Mouse (Mus musculus) cerebellum, postnatal 36 days (tissue): ENCODE results near the gene Tecta.
A peak's percentile ranks its signal among the peaks of the same experiment; 100 is the strongest.

Source experiments
- DNase-seq, 2 experiments: peaks; one replicate each; pipeline ENCODE4 v3.0.0; 2021 to 2022; ENCODE audit warnings: mixed read lengths in 2 of 2

Tecta gene

GRCm38 (mm10) chr9:42385656-42386055, 14.1 kb downstream of the Tecta start:
- DNase-seq, result no peak

DNA sequence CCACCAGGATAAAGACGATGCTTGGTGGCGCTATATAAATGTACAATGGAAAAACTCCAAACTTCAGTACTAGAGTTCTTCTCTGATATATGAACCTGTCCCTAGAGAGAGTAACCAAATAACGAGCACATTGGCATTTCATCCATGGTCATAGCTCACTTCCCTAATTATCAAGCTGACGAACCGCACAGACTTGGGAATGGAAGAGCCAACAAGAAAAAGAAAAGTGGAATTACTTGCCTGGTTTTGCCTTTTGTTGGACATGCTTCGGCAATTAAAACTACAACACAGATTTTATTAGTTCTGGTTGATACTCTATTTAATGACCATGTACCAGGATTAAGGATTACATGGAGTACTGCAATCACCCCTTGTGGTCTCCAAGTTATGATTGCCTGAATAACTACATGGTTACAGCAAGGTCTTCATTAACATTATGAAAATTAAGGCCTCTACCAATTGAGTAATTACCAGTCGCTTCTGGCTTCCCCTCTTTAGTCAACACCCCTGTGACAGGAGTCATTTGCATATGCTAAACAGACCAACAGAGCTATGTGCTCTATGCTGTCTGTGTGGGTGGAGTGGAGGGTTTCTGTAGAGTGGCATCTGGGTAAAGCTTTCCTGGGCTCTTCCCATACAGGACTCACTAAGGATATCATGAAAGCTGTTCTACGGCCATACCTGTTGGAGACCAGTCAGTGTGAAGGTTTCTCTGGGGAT, 16.9 kb downstream of the Tecta start:
- no peak for DNase-seq

DNA sequence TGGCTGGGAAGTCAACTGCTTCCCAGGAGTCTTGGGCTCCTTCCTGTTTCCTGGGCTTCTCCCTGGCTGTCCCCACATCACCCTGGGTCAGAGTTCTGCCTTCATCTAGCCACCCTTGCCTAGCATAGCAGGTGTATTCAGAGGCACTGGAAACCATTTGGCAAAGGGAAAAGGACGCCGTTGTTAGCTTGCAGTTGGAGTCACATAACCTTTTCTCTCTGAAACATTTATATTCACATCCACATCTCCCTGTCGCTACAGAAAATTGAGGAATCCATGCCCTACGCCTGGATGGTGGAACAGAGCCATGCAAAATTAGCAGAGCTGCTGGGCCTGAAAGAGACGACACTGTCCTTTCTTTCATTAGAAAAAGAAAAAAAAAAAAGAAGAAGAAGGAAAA, 17.7 kb downstream of the Tecta start:
- no peak for DNase-seq

DNA sequence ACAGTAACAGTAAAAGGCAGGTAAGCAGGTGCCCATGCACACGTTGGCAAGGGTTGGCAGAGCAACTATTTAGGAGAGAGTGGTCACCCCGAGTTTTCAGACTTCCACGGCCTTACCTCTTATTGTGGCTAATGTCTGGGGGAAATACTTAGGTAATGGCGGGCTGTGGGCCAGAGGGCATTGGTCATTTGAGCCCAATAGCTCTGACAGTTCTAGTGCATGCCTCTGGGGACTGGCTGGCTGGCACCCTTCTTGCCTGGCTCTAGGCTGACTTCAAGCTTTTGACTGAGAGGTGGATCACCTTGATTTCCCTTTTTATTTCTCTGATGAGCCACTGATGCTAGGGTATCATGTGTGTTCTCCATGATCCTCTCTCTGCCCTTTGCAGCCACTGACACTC, 21.7 kb downstream of the Tecta start:
- no peak for DNase-seq

DNA sequence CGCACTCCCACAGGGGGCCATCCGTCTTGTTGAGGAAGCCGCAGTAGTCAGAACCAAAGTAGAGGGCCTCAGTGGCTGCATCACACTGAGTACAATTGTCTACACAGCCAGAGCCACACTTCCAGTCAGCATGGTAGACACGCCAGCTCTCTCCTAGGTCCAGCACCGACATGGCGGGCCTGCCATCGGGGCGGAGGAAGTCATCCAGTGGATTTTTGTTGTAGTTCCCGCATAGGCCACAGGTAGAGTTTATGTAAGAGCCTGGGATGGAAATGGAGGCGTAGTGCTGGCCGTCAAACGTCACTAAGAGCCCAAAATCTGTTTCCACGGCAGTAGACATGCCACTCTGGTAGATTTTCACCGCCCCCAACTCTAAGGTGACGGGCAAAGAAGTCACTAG, 22.1 kb downstream of the Tecta start:
- DNase-seq, result no peak

DNA sequence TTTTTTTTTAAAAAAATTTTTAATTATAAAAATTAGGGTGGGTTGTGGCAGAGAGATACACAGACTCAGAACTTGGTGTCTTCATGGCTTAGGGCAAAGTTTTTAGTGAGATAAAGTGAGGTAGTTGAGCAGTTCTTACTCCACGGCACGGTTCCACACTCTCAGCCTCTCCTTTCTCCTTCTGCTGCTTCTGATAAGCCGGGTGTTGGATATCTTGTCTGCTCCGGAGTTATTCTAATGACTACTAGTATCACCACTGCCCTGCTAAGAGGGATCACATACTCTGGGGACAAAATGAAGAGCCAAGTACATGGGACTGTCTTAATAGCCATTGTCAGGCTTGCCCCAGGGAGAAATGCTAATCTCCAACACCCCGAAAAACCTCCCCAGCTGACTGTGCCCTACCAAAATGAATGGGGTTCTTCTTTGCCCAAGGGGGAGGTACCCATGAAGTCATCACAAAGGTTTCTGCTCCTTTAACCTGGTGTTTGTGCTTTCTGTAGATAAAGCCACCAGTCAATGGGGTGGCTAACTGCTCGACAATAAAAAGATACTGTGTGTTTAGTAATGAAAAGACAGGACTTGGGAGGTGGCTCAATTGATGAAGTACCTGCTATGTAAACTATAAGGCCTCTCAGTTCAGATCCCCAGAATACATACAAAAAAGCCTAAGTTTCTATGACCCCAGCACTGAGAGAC, 27.9 kb downstream of the Tecta start:
- DNase-seq, result no peak

- DNase-seq, result no peak
Measured at GRCm38 (mm10) chr9:42357585-42357984, 42.1 kb downstream of the Tecta start.

- DNase-seq, result no peak
Measured at GRCm38 (mm10) chr9:42354871-42355270, 44.9 kb downstream of the Tecta start.

- DNase-seq, result no peak
Measured at GRCm38 (mm10) chr9:42349791-42350190, 49.9 kb downstream of the Tecta start.

- DNase-seq, result no peak
Measured at GRCm38 (mm10) chr9:42346297-42346696, 53.4 kb downstream of the Tecta start.

DNA sequence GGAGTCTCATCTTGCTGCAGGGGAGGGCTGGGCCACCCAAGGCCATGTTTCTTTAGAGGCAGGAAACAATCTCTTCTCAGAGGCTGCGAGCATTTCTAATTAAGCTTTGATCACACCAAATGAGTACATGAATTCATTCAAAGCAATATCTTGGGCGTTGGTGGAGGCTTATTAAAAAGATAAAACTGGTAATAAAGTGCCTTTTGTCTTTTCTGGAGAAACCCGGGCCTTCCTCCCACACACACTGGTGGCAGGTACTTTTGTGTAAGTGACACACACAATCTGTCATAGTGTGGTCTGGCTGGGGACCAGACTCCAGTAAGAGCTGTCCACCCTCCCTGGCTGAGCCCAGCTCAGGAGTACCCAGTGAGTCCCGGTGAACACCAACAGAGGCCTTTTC, 60.6 kb downstream of the Tecta start:
- DNase-seq, result no peak

DNA sequence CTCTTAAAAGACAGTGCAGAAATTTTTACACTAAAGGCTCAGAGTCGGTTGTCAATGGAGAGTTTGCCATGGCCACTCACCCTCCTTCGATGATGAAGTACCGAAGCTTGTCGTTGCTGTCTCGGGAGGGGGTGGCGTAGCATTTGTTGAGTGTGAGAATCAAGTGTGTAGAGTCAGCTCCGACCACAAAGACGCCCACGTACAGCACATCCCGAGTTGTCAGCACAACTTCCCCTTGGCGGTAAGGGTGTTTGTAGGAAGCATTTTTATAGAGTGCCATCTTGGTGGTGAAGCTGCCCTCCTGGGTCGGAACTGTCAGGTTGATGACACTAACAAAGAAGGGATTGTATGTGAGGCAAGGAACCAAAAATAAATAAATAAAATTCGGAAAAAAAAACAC, 62.7 kb downstream of the Tecta start:
- DNase-seq, result no peak

DNA sequence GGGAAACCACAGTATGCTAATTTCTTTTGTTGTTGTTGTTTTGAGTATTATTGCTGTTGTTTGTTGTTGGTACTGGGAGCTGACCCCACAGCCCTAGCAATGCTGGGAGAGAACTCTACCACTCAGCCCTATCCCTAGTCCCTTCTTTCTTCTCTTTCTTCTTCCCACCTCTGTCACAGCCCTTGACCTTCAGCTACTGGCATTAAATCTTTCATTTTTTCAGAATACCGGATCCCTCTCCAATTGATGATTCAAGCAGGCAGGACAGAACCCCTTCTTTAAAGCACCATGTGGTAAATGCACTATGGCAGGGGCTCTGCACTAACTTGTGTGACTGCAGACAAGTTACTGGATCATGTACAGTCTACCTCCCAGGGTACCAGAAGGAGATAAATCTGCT, 63.2 kb downstream of the Tecta start:
- DNase-seq, result no peak

DNA sequence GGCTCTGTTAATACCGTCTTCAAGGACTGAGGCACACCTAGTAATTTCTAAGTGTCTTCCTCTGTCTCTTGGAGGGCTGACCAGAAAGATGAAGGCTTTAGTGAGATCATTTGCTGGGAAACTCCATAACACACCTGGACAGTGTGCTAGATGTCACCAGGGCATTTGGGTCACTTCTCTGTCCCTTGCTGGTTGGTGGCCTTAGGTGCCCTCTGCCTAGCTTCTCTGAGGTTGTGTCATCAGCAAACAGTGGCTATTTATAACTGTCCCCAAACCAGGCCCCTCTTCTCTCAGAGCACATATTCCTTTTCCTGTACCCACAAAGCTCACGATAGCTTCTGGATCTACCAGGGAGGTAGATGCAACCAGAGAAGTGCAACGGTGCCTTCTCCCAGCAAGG, 64.8 kb downstream of the Tecta start:
- DNase-seq, result no peak

- no peak for DNase-seq
Measured at GRCm38 (mm10) chr9:42332692-42333091, 67.0 kb downstream of the Tecta start.

GRCm38 (mm10) chr9:42331341-42331740, 68.4 kb downstream of the Tecta start:
- no peak for DNase-seq

DNA sequence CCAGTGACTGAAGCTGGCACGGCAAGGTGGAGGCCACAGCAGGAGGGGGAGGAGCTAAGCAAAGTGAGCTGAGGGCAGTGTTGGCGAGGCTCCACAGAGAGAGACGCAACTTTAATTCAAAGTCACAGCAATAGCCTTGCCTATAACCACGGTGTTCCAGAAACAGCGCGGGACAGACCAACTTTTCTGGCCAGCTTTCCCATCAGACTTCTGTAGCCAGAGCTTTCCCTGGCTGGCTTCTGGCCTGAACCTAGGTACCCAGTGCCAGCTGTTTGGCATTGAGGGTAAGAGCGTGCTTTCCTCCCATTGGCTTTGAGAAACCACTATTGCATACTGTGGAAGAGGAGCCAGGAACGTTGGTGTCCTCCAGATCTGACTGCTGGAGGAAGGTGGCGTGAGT, 70.0 kb downstream of the Tecta start:
- no peak for DNase-seq

GRCm38 (mm10) chr9:42326688-42327440, 72.9 kb downstream of the Tecta start:
- peak; percentile 17 to 30 for DNase-seq

DNA sequence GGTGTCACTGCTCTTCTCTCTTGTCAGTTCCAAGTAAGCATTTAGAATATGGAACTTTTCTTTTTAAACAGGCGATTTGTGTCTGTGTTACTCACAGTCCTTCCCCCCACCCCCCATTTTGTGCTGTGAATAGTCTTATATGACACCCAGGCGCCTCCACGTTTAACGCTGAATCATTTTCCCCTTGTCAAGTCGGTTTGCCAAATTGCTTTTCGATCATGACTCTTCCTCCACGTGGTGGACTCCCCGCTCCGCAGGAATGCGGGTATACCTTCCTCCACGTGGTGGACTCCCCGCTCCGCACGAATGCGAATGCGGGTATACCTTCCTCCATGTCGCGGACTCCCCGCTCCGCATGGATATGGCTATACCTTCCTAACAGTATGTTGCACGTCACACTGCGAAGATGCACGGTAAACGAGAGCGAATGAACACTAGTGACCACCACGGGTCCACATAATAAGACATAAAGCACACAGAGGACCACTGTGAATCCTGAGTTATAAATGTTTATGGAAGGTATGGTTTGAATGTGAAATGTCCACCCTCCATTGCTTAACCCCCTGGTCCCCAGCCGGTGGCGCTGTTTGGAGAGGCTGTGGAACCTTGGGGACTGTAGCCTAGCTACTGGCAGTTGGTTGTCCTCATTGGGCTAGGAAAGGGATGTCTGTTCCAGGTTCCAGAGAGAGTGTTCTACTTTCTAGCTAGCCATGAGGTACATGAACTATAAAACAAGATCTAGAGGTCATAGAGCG, 74.9 kb downstream of the Tecta start:
- DNase-seq, result no peak

DNA sequence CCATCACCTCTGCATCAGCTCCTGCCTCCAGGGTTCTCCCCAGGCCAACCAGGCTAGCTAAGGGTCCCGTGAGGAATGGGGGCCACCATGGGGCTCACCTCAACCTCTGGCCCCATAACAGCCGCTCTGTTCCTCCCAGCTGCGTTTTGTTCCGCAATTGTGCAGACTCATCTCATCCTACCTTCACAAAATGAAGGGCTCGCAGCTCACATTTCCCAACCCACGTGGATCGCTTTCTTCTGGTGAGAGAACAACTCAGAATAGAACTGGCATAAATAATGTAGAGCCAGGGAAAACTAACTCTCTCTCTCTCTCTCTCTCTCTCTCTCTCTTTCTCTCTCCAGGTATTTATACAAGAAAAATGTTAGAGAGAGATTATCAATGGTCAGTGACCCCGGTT, 76.5 kb downstream of the Tecta start:
- no peak for DNase-seq

GRCm38 (mm10) chr9:42321442-42321841, 78.3 kb downstream of the Tecta start:
- DNase-seq, result no peak

DNA sequence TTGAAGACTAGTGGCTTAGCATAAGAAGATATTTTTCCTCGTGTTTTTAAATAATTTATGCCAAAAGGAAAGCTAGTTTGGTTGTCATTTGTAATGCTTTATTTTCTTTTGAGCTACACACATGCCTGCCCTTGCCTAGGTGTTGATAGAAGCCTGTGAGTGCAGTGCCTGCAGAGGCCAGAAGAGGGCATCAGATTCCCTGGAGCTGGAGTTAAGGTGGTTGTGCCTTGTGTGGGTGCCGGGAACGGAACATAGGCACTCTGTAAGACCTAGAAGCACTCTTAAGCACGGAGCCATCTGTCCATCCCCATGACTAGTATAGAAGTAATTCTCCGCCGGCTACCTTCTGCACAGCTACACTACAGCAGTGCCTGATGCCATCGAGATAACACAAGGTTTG, 79.1 kb downstream of the Tecta start:
- DNase-seq, result no peak

GRCm38 (mm10) chr9:42318455-42318987, 81.2 kb downstream of the Tecta start:
- no peak for DNase-seq
